Mouse (Mus musculus) G1E (cell line): ENCODE results near the gene Mical3.

Experiments
- CTCF ChIP-seq: IDR thresholded peaks from 2 replicates; pipeline ENCODE4 v1.5.1; 2012; ENCODE audit warnings: low read depth, low read length, inconsistent platforms, mixed read lengths
- GATA1 ChIP-seq: IDR thresholded peaks from 2 replicates; pipeline ENCODE4 v1.6.1; 2012; ENCODE audit warnings: borderline replicate concordance, low read length, inconsistent platforms, mixed read lengths
- GATA2 ChIP-seq: IDR thresholded peaks from 2 replicates; pipeline ENCODE4 v1.6.1; 2012; ENCODE audit warnings: low read depth, low read length, inconsistent platforms, borderline replicate concordance
- POLR2AphosphoS5 ChIP-seq: IDR thresholded peaks from 2 replicates; pipeline ENCODE4 v1.6.1; 2012; ENCODE audit warnings: low read depth, low read length, inconsistent platforms; ENCODE audit not compliant: insufficient replicate concordance
- TAL1 ChIP-seq: conservative IDR thresholded peaks from 2 replicates; pipeline ENCODE4 v1.6.1; 2012; ENCODE audit warnings: low read depth, low read length, inconsistent platforms, mixed read lengths

DNA sequence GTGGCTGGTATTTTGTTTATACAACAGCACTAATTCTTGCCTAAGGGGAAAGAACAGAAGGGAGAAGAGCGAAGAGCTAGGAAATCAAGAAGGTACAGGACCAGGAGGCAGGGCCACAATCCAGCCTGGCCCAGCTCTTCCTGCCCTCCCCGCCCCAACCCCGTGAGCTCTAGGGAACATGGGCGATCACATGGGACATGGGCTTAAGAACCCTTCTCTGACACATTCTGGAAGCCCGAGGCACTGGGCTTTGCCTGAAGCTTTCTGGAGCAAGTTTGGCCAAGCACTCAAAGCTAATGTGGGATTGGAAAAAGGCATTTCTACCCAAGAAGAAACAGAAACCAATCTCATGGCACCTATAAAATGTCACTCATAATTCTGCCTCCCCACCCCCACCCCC is 131.7 kb downstream of the Mical3 start:
- TF ChIP-seq CTCF (no peak), GATA1 (no peak), TAL1 (no peak), POLR2AphosphoS5 (no peak), GATA2 (no peak)
